ENCODE assay signal across 9 mouse cellular contexts in genomic region chr4:141958614-141959375, GRCm38 (mm10). TPM values are rescaled to one million over a fixed set of nuclear protein-coding genes. Genes with fewer than 3 reads are reported as not detected.
DNase-seq lines count a peak whose midpoint lies in the region; ATAC-seq and TF ChIP-seq lines count a peak whose summit lies in the region.
"Had no signal": no experiment of that assay in that cellular context is flagged by ENCODE, and none has a peak within 500 bp of the region (broad histone marks: within the 10 kb centered on the region; RNA-seq: fewer than 3 reads in every experiment).

No protein-coding gene starts in this region.

- 46% methylated on average over 7 of the region's 7 CpGs for WGBS in limb, embryonic 13.5 days
- 56% methylated on average over 7 of the region's 7 CpGs for WGBS in midbrain, postnatal 0 days

- DNase-seq in heart, adult 11 months = peak; percentile 96
- DNase-seq in heart, adult 8-10 months (ENCODE audit: low spot score) = no peak
- DNase-seq in adrenal gland, adult 8-10 months = peak; percentile 20
- peak; percentile 51 for DNase-seq in gastrocnemius, postnatal 14 days
- no peak for DNase-seq in midbrain, postnatal 0 days (ENCODE audit: low spot score)
- DNase-seq in right cerebral cortex, postnatal 10 days (ENCODE audit: low spot score in 2 of 2) = no peak
- DNase-seq in cerebellum, adult 9-11 months = no peak

- H3K36me3 ChIP-seq in limb, embryonic 13.5 days = no peaks in the 10 kb centered on the region
- H3K36me3 ChIP-seq in midbrain, postnatal 0 days (ENCODE audit: insufficient read depth, low read length) = no peaks in the 10 kb centered on the region

- intact Hi-C loops in gastrocnemius, postnatal 14 days (cut with DNase I; ENCODE audit: low total_unique reads) = no loop called here

- H3K4me2 ChIP-seq in limb, embryonic 13.5 days (replicated peaks) = peak overlapping the region; percentile 45
- no peak overlapping the region for H3K4me2 ChIP-seq in midbrain, postnatal 0 days (ENCODE audit: low read depth, low read length, poor library complexity, severe bottlenecking)

- no peak for TF ChIP-seq CTCF in midbrain, postnatal 0 days (IDR thresholded peaks at IDR 0.05)

- peak overlapping the region; percentile 45 for H3K9ac ChIP-seq in limb, embryonic 13.5 days
- H3K9ac ChIP-seq in midbrain, postnatal 0 days (replicated peaks; ENCODE audit: low read length, poor library complexity, severe bottlenecking) = no peak overlapping the region

- H3K4me1 ChIP-seq in limb, embryonic 13.5 days = peaks cover 25% of the 10 kb centered on the region
- H3K4me1 ChIP-seq in midbrain, postnatal 0 days (ENCODE audit: insufficient read depth, low read length) = no peaks in the 10 kb centered on the region

- H3K27ac ChIP-seq in limb, embryonic 13.5 days = no peak overlapping the region; the same call in 1 of the 2 replicates
- no peak overlapping the region for H3K27ac ChIP-seq in midbrain, postnatal 0 days (ENCODE audit: low read depth, low read length)

- no peak overlapping the region for H3K4me3 ChIP-seq in limb, embryonic 13.5 days
- H3K4me3 ChIP-seq in midbrain, postnatal 0 days (ENCODE audit: low read depth, low read length) = no peak overlapping the region
- H3K4me3 ChIP-seq: myocyte had no signal

- peaks cover 8% of the 10 kb centered on the region for H3K9me3 ChIP-seq in limb, embryonic 13.5 days
- peaks cover 3% of the 10 kb centered on the region; the same call in 1 of the 2 replicates for H3K9me3 ChIP-seq in midbrain, postnatal 0 days (ENCODE audit: low read length)

- ATAC-seq in limb, embryonic 13.5 days (ENCODE audit: low FRiP score, low read depth) = peak; percentile 24; the same call in 1 of the 2 replicates
- ATAC-seq in midbrain, postnatal 0 days (ENCODE audit: low FRiP score) = peak; percentile 34; the same call in 1 of the 2 replicates

- H3K27me3 ChIP-seq in limb, embryonic 13.5 days = no peaks in the 10 kb centered on the region
- H3K27me3 ChIP-seq in midbrain, postnatal 0 days (ENCODE audit: insufficient read depth, low read length) = no peaks in the 10 kb centered on the region

RNA-seq across cellular contexts. Expression of gene Fhad1, which starts 56.1 kb away (rescaled TPM):
- total RNA-seq in heart, adult 8-10 months (2022) = under 1 TPM; 0.26 to 0.41 (median 0.35) TPM
- 1 to 10 TPM in 2 of 4 experiments, under 1 TPM in 2; 0.32 to 1.9 (median 1.1) TPM for total RNA-seq in adrenal gland, adult 8-10 months (2022)
- 1 to 10 TPM; 1.4 to 1.7 TPM for total RNA-seq in gastrocnemius, postnatal 14 days (2021)
- 2.4 and 3.7 TPM in 2 replicates for polyA plus RNA-seq in limb, embryonic 13.5 days (2015; fragmentation: Nextera tagmentation; extraction: Ambion mirVana)
- 3.6 and 5.6 TPM in 2 replicates for total RNA-seq in midbrain, postnatal 0 days (2014; rRNA removed)
- polyA plus RNA-seq in midbrain, postnatal 0 days (2015; fragmentation: Nextera tagmentation; extraction: Ambion mirVana) = 6.6 and 7.2 TPM in 2 replicates

Comparison
In these comparisons a context has a peak if more than half of its experiments do, and no peak if none do; other contexts are left out.
1. DNase-seq: peak in heart, adult 11 months (single experiment), adrenal gland, adult 8-10 months (single experiment) and gastrocnemius, postnatal 14 days (single experiment); none in heart, adult 8-10 months (single experiment), midbrain, postnatal 0 days (single experiment), right cerebral cortex, postnatal 10 days (0 of 2) and cerebellum, adult 9-11 months (single experiment).